Mouse (Mus musculus) lung, postnatal 0 days (tissue): ENCODE data around the gene Olfr669. TPM values are rescaled to one million over a fixed set of nuclear protein-coding genes. Genes with fewer than 3 reads are reported as not detected.
"Not testable (repeated sequence)": the region's sequence is repeated elsewhere in the genome, so short reads cannot be mapped to it uniquely, and the experiment has no call there.

Experiments
- ATAC-seq: fragments of 200-750 bp; cut with Nextera tagmentation; 2 replicates; pipeline ENCODE4 v1.8.0; 2017; ENCODE audit warnings: moderate library complexity
- DNase-seq: peaks from one replicate; pipeline ENCODE4 v3.0.0-alpha.2; 2016; ENCODE audit warnings: low spot score
- H3K27ac ChIP-seq: fragments of 300-500 bp; sonication (generic); 2 replicates; pipeline ENCODE4 v1.5.1; 2014; ENCODE audit warnings: antibody characterized with exemption, mild to moderate bottlenecking, low read length, mixed read lengths
- H3K27me3 ChIP-seq: fragments of 300-500 bp; sonication (generic); replicated peaks from 2 replicates; pipeline ENCODE4 v1.6.1; 2014; ENCODE audit warnings: low read length, mixed read lengths; ENCODE audit not compliant: insufficient read depth
- H3K36me3 ChIP-seq: fragments of 300-500 bp; sonication (generic); 2 replicates; pipeline ENCODE4 v1.6.1; 2014; ENCODE audit warnings: low read length, mixed read lengths; ENCODE audit not compliant: insufficient read depth
- H3K4me1 ChIP-seq: fragments of 300-500 bp; sonication (generic); 2 replicates; pipeline ENCODE4 v1.6.1; 2014; ENCODE audit warnings: antibody characterized with exemption, low read depth, low read length, mixed read lengths; ENCODE audit not compliant: insufficient read depth
- H3K4me2 ChIP-seq: fragments of 300-500 bp; sonication (generic); replicated peaks from 2 replicates; pipeline ENCODE4 v1.6.1; 2014; ENCODE audit warnings: low read depth, mild to moderate bottlenecking, low read length, moderate library complexity, mixed read lengths
- H3K4me3 ChIP-seq: fragments of 300-500 bp; sonication (generic); 2 replicates; pipeline ENCODE4 v1.5.1; 2014; ENCODE audit warnings: low read depth, low read length
- H3K9ac ChIP-seq: fragments of 300-500 bp; sonication (generic); replicated peaks from 2 replicates; pipeline ENCODE4 v1.6.1; 2014; ENCODE audit warnings: low read depth, mild to moderate bottlenecking
- H3K9me3 ChIP-seq: fragments of 300-500 bp; sonication (generic); 2 replicates; pipeline ENCODE4 v1.6.1; 2016; ENCODE audit warnings: low read length, mixed read lengths
- CTCF ChIP-seq: IDR thresholded peaks from 2 replicates; pipeline ENCODE4 v1.5.1; 2016; ENCODE audit warnings: antibody characterized with exemption, mild to moderate bottlenecking
- EP300 ChIP-seq: IDR thresholded peaks from 2 replicates; pipeline ENCODE4 v1.6.1; 2016; ENCODE audit warnings: antibody characterized with exemption, mild to moderate bottlenecking, control low read depth
- WGBS: fragments of 180-500 bp; shearing (Covaris S2); extraction: QIAGEN DNeasy Blood & Tissue Kit; methylation state at CpG from one replicate; pipeline ENCODE4 v1.1.7; 2014; 5-methylcytosine and 5-hydroxymethylcytosine counted together
- polyA plus RNA-seq: library from polyadenylated mRNA; unstranded; fragments of >200 nt; fragmentation: Nextera tagmentation; extraction: Ambion mirVana; gene quantifications from 2 replicates; pipeline ENCODE4 v1.2.1, GENCODE M21; 2015

Olfr669 gene
- not detected in 2 replicates for polyA plus RNA-seq

- TF ChIP-seq EP300 (no peak), CTCF (no peak)
- Histone ChIP-seq H3K36me3 (no peaks in the 10 kb centered on the region), H3K27ac (no peak within 1 kb of the TSS), H3K9me3 (no peaks in the 10 kb centered on the region), H3K4me1 (no peaks in the 10 kb centered on the region), H3K27me3 (no peaks in the 10 kb centered on the region), H3K9ac (no peak within 1 kb of the TSS), H3K4me3 (no peak within 1 kb of the TSS), H3K4me2 (no peak within 1 kb of the TSS)
- WGBS: 67% methylated on average over 1 of the region's 1 CpGs
- ATAC-seq (no peak), DNase-seq (no peak)
Observed at GRCm38 (mm10) chr7:104933940-104934339, at the start of gene Olfr669. Gene Olfr669 (plus strand): TSS chr7:104934240.

DNA sequence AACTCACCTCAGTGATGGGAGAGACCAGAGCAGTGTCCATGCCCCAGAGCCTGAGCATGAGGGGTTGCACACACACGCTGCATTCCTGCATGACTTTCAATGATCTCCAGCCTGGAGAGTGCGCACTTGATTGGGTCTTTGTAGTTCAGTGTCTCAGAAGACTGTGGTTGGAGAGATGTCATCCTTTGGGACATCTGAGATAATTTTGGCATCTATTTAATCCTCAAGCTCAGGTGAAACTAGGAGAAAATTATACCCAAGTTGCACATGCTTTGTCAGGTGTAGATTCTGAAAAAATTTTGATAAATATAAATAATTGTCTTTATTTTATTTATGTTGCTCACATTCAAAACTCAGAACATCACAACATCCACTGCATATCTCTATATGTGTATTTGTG is 38.2 kb upstream of the Olfr669 start, which contains the start of gene Olfr666:
TSS of gene Olfr666 (minus strand) at position 101 of the 400 bp plus-strand sequence.
- Histone ChIP-seq H3K4me3 (no peak within 1 kb of the TSS), H3K4me1 (no peaks in the 10 kb centered on the region), H3K9ac (no peak within 1 kb of the TSS), H3K27ac (no peak within 1 kb of the TSS), H3K27me3 (no peaks in the 10 kb centered on the region), H3K9me3 (no peaks in the 10 kb centered on the region), H3K36me3 (no peaks in the 10 kb centered on the region), H3K4me2 (no peak within 1 kb of the TSS)
- no peak for DNase-seq
- no peak for ATAC-seq
- TF ChIP-seq CTCF: no peak
- no peak for TF ChIP-seq EP300
- 77% methylated on average over 2 of the region's 2 CpGs for WGBS

GRCm38 (mm10) chr7:104921382-104921781 is 12.7 kb upstream of the Olfr669 start, which contains the start of gene Olfr667:
Gene Olfr667 (minus strand): TSS chr7:104921482.
- Histone ChIP-seq H3K27me3 (no peaks in the 10 kb centered on the region), H3K4me1 (no peaks in the 10 kb centered on the region), H3K27ac (no peak within 1 kb of the TSS), H3K9ac (no peak within 1 kb of the TSS), H3K4me3 (no peak within 1 kb of the TSS), H3K36me3 (no peaks in the 10 kb centered on the region), H3K4me2 (no peak within 1 kb of the TSS), H3K9me3 (no peaks in the 10 kb centered on the region)
- DNase-seq (no peak), ATAC-seq (no peak)
- WGBS: 77% methylated on average over 1 of the region's 1 CpGs
- TF ChIP-seq CTCF (no peak), EP300 (no peak)

GRCm38 (mm10) chr7:104927957-104928356 is 6.1 kb upstream of the Olfr669 start, which contains the start of gene Olfr668:
Gene Olfr668 (minus strand): TSS chr7:104928057.
- ATAC-seq (no peak), DNase-seq (no peak)
- Histone ChIP-seq H3K27ac (no peak within 1 kb of the TSS), H3K4me2 (no peak within 1 kb of the TSS), H3K36me3 (no peaks in the 10 kb centered on the region), H3K4me3 (no peak within 1 kb of the TSS), H3K4me1 (no peaks in the 10 kb centered on the region), H3K27me3 (no peaks in the 10 kb centered on the region), H3K9me3 (no peaks in the 10 kb centered on the region), H3K9ac (no peak within 1 kb of the TSS)
- TF ChIP-seq CTCF (no peak), EP300 (no peak)
- 73% methylated on average over 1 of the region's 1 CpGs for WGBS

DNA sequence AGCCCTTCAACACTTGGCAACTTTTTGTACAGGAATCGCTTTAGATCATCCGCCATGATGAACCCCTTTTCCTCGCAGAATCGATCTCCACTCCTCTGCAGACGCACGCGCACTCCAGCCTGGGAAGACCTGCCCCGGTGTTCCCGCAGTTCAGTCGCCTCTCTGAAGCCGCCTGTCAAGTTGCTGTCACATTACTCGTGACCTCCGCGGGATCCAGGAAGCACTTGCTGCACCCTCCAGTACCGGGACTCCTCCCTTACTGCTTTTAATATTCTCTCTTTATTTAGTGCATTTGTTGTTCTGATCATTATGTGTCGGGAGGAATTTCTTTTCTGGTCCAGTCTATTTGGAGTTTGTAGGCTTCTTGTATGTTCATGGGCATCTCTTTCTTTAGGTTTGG is 16.2 kb downstream of the Olfr669 start:
- 94% methylated on average over 16 of the region's 16 CpGs for WGBS
- H3K4me2 ChIP-seq, H3K27me3 ChIP-seq, H3K9me3 ChIP-seq, H3K36me3 ChIP-seq, H3K27ac ChIP-seq, DNase-seq, ATAC-seq, H3K4me1 ChIP-seq, H3K4me3 ChIP-seq, H3K9ac ChIP-seq: not testable (repeated sequence)

GRCm38 (mm10) chr7:104962520-104962919 is 28.5 kb downstream of the Olfr669 start, which contains the start of gene Olfr670:
Gene Olfr670 (minus strand): TSS chr7:104962620.
- no peak for ATAC-seq
- no peak within 1 kb of the TSS for H3K4me3 ChIP-seq
- 25% methylated on average over 1 of the region's 1 CpGs for WGBS

DNA sequence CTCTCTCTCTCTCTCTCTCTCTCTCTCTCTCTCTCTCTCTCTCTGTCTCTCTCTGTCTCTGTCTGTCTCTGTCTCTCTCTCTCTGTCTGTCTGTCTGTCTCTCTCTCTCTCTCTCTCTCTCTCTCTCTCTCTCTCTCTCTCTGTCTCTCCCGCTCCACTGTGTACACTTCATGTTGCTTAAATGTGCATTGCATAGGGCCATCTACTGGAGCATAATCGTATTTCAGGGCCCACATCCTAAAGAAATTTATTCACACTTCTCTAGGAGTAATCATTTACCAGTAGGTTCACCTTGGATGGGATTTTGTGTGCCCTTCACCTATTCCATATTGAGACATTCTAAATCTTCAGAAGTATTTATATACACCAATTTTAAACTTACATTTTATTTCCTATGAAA is 38.5 kb downstream of the Olfr669 start:
- H3K27ac ChIP-seq, ATAC-seq, H3K9me3 ChIP-seq, H3K36me3 ChIP-seq, H3K4me1 ChIP-seq, DNase-seq, H3K9ac ChIP-seq, H3K4me2 ChIP-seq, H3K27me3 ChIP-seq, H3K4me3 ChIP-seq: not testable (repeated sequence)
- 58% methylated on average over 2 of the region's 2 CpGs for WGBS

More at GRCm38 (mm10) chr7:104962520-104962919, 28.5 kb downstream of the Olfr669 start, which contains the start of gene Olfr670:
- H3K36me3 ChIP-seq: no peaks in the 10 kb centered on the region
- H3K4me1 ChIP-seq: no peaks in the 10 kb centered on the region
- DNase-seq: no peak
- no peak within 1 kb of the TSS for H3K27ac ChIP-seq
- H3K27me3 ChIP-seq: no peaks in the 10 kb centered on the region
- no peak within 1 kb of the TSS for H3K4me2 ChIP-seq
- TF ChIP-seq EP300: no peak
- no peak for TF ChIP-seq CTCF
- H3K9ac ChIP-seq: no peak within 1 kb of the TSS
- no peaks in the 10 kb centered on the region for H3K9me3 ChIP-seq
